Mouse (Mus musculus) hindbrain, embryonic 15.5 days (tissue): ENCODE measurements around the gene Tmtc2. TPM values are rescaled to one million over a fixed set of nuclear protein-coding genes. Genes with fewer than 3 reads are reported as not detected.

Experiments
- ATAC-seq: fragments of 200-750 bp; cut with Nextera tagmentation; 2 replicates; pipeline ENCODE4 v1.8.0; 2017; ENCODE audit warnings: low read depth, moderate number of reproducible peaks, moderate TSS enrichment; ENCODE audit not compliant: low FRiP score
- H3K27ac ChIP-seq: fragments of 300-500 bp; sonication (generic); replicated peaks from 2 replicates; pipeline ENCODE4 v1.5.1; 2015; ENCODE audit warnings: mild to moderate bottlenecking, inconsistent platforms
- H3K27me3 ChIP-seq: fragments of 300-500 bp; sonication (generic); 2 replicates; pipeline ENCODE4 v1.6.1; 2015; ENCODE audit warnings: control low read depth, inconsistent platforms
- H3K36me3 ChIP-seq: fragments of 300-500 bp; sonication (generic); 2 replicates; pipeline ENCODE4 v1.6.1; 2015; ENCODE audit warnings: control low read depth, inconsistent platforms
- H3K4me1 ChIP-seq: fragments of 300-500 bp; sonication (generic); replicated peaks from 2 replicates; pipeline ENCODE4 v1.6.1; 2015; ENCODE audit warnings: control low read depth, inconsistent platforms
- H3K4me2 ChIP-seq: fragments of 300-500 bp; sonication (generic); 2 replicates; pipeline ENCODE4 v1.6.1; 2015; ENCODE audit warnings: moderate library complexity, mild to moderate bottlenecking, inconsistent platforms
- H3K4me3 ChIP-seq: fragments of 300-500 bp; sonication (generic); 2 replicates; pipeline ENCODE4 v1.5.1; 2015; ENCODE audit warnings: mild to moderate bottlenecking, inconsistent platforms
- H3K9ac ChIP-seq: fragments of 300-500 bp; sonication (generic); 2 replicates; pipeline ENCODE4 v1.6.1; 2015; ENCODE audit warnings: inconsistent platforms
- H3K9me3 ChIP-seq: fragments of 300-500 bp; sonication (generic); 2 replicates; pipeline ENCODE4 v1.6.1; 2016; ENCODE audit warnings: control low read depth, inconsistent platforms
- WGBS: fragments of 180-500 bp; shearing (Covaris S2); methylation state at CpG from one replicate; pipeline ENCODE4 v1.1.7; 2015; 5-methylcytosine and 5-hydroxymethylcytosine counted together
- polyA plus RNA-seq: library from polyadenylated mRNA; unstranded; fragments of >200 nt; fragmentation: Nextera tagmentation; extraction: Ambion mirVana; gene quantifications from 2 replicates; pipeline ENCODE4 v1.2.1, GENCODE M21; 2015

Gene Tmtc2
- polyA plus RNA-seq, 1 experiment from 2014 or later = 8.5 TPM

- Histone ChIP-seq H3K27ac (no peak overlapping the region), H3K9ac (no peak overlapping the region), H3K36me3 (no peaks in the 10 kb centered on the region), H3K4me3 (no peak overlapping the region), H3K4me1 (peaks cover 23% of the 10 kb centered on the region), H3K4me2 (no peak overlapping the region), H3K9me3 (0 out of 2 replicates have a peak, but pooled peaks cover 3% of the 10 kb centered on the region), H3K27me3 (no peaks in the 10 kb centered on the region)
- WGBS = 62% methylated on average over 5 of the region's 5 CpGs
- ATAC-seq = no peak
Measured at GRCm38 (mm10) chr10:105399316-105399715, 174.9 kb downstream of the Tmtc2 start.

DNA sequence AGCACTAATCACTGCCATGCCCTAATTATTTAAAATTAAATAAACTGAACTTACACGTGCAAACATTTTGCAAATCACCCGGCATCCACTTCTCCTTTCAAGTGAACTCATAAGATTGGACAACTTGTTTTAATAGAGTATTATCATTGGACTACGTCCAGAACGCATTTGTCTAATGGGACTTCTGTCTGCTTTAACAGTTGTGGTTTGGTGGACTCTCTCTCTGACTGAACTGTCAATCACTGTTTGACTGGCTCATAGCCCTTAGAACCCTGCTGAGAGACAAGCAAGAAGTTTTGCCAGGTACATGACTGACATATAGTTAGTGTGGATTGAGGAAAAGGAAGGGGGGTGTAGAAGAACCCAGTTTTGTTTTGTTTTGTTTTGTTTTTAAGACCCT, 190.2 kb downstream of the Tmtc2 start:
- Histone ChIP-seq H3K9ac (no peak overlapping the region), H3K4me3 (no peak overlapping the region)
- WGBS = 61% methylated on average over 4 of the region's 4 CpGs

DNA sequence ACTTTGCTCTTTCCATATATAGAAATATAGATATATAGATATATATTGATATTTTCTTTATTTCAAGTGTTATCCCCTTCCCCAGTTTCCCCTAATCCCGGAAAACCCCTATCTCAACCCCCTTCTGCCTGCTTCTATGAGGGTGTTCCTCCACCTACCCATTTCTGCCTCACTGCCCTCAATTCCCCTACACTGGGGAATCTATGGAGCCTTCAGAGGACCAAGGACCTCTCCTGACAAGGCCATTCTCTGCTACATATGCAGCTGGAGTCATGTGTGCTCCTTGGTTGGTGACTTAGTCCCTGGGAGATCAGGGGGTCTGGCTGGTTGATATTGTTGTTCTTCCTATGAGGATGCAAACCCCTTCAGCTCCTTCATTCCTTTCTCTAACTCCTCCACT, 192.5 kb downstream of the Tmtc2 start:
- ATAC-seq = no peak
- no peak overlapping the region for H3K27ac ChIP-seq
- H3K4me3 ChIP-seq = no peak overlapping the region
- no peaks in the 10 kb centered on the region for H3K36me3 ChIP-seq
- peaks cover 9% of the 10 kb centered on the region; the same call in 1 of the 2 replicates for H3K4me1 ChIP-seq
- no peaks in the 10 kb centered on the region for H3K27me3 ChIP-seq
- no peak overlapping the region for H3K4me2 ChIP-seq
- H3K9ac ChIP-seq = no peak overlapping the region
- WGBS = 86% methylated on average over 1 of the region's 1 CpGs
- no peaks in the 10 kb centered on the region for H3K9me3 ChIP-seq

More for the DNA sequence above, 190.2 kb downstream of the Tmtc2 start:
- Histone ChIP-seq H3K36me3 (no peaks in the 10 kb centered on the region), H3K9me3 (no peaks in the 10 kb centered on the region), H3K4me2 (no peak overlapping the region), H3K27ac (no peak overlapping the region), H3K4me1 (peaks cover 9% of the 10 kb centered on the region; the same call in 1 of the 2 replicates), H3K27me3 (no peaks in the 10 kb centered on the region)
- ATAC-seq = no peak

DNA sequence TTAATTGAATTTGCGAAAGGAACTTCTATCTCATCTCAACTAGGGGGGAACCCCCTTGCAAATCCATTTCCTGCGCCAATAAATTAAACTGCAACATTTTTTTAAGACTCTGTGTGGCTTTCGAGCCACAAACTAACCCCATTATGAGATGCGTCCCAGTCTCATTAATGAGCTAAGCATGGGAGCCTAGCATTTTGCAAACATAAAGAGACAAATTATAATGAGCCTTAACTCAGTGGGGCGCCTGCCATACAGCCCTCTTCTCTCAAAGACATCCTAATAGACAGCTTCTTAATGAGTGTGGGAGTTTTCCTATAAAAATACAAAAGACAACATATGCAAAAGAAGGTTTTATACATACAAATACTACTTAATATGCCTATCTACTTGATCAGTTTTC, 193.0 kb downstream of the Tmtc2 start:
- 33% methylated on average over 5 of the region's 5 CpGs for WGBS
- no peak for ATAC-seq

DNA sequence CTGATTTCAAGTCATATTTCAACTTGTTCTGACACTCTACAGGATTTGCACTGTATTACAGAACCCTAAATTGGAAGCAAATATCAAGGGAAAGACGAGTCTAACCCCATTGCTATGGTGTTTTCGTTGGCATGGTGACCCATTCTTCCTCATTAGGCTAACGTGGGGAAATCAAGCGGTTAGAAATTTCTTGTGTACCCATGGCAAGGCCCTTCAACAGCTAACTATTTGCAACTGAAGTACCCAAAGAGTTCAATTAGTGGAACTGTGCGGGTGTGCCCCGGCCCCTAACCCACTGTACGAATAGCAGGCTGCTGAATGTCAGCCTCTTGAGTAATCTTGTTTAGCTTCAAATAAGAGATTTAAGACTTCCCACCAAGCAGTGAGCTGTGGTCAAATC, 193.7 kb downstream of the Tmtc2 start:
- Histone ChIP-seq H3K36me3 (no peaks in the 10 kb centered on the region), H3K9ac (no peak overlapping the region), H3K4me1 (peaks cover 9% of the 10 kb centered on the region; the same call in 1 of the 2 replicates), H3K9me3 (no peaks in the 10 kb centered on the region), H3K4me2 (no peak overlapping the region), H3K27ac (no peak overlapping the region), H3K4me3 (no peak overlapping the region), H3K27me3 (no peaks in the 10 kb centered on the region)
- peak; percentile 65; the same call in 1 of the 2 replicates for ATAC-seq
- 27% methylated on average over 7 of the region's 7 CpGs for WGBS

More for the DNA sequence above, 193.0 kb downstream of the Tmtc2 start:
- Histone ChIP-seq H3K4me1 (peaks cover 9% of the 10 kb centered on the region; the same call in 1 of the 2 replicates), H3K4me3 (no peak overlapping the region), H3K9me3 (no peaks in the 10 kb centered on the region), H3K9ac (no peak overlapping the region), H3K27ac (no peak overlapping the region), H3K27me3 (no peaks in the 10 kb centered on the region), H3K4me2 (no peak overlapping the region), H3K36me3 (no peaks in the 10 kb centered on the region)

- Histone ChIP-seq H3K9ac (no peak overlapping the region), H3K27me3 (no peaks in the 10 kb centered on the region), H3K27ac (no peak overlapping the region), H3K4me3 (no peak overlapping the region), H3K4me1 (peaks cover 9% of the 10 kb centered on the region; the same call in 1 of the 2 replicates), H3K36me3 (no peaks in the 10 kb centered on the region), H3K4me2 (no peak overlapping the region), H3K9me3 (no peaks in the 10 kb centered on the region)
- ATAC-seq = no peak
- 86% methylated on average over 2 of the region's 2 CpGs for WGBS
Measured at GRCm38 (mm10) chr10:105377711-105378110, 196.5 kb downstream of the Tmtc2 start.

DNA sequence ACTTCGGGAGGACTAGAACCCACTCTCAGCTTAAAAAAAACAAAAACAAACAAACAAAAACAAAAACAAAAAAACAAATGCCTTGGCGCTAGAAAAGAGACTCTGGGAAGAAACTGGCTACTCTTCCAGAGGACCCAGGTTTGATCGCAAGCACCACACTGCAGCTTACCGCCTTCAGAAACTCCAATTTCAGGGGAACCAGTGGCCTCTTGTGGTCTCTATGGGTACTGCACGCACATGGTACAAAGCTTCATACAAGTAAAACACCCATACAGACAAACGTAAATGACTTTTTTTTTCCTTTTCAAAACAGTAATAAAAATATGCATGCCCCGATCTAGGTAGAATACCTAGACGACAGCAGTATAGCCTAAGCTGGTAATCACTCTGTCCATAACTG, 201.0 kb downstream of the Tmtc2 start:
- Histone ChIP-seq H3K4me2 (no peak overlapping the region), H3K9me3 (no peaks in the 10 kb centered on the region), H3K36me3 (no peaks in the 10 kb centered on the region), H3K27ac (no peak overlapping the region), H3K4me1 (no peaks in the 10 kb centered on the region), H3K27me3 (no peaks in the 10 kb centered on the region), H3K4me3 (no peak overlapping the region), H3K9ac (no peak overlapping the region)
- ATAC-seq = no peak
- WGBS = 97% methylated on average over 8 of the region's 8 CpGs

- Histone ChIP-seq H3K27ac (no peak overlapping the region), H3K9me3 (no peaks in the 10 kb centered on the region), H3K27me3 (no peaks in the 10 kb centered on the region), H3K4me2 (no peak overlapping the region), H3K4me1 (peaks cover 4% of the 10 kb centered on the region; the same call in 1 of the 2 replicates), H3K9ac (no peak overlapping the region), H3K36me3 (no peaks in the 10 kb centered on the region), H3K4me3 (no peak overlapping the region)
- no peak for ATAC-seq
- 94% methylated on average over 8 of the region's 8 CpGs for WGBS
Measured at GRCm38 (mm10) chr10:105368242-105368641, 206.0 kb downstream of the Tmtc2 start.

DNA sequence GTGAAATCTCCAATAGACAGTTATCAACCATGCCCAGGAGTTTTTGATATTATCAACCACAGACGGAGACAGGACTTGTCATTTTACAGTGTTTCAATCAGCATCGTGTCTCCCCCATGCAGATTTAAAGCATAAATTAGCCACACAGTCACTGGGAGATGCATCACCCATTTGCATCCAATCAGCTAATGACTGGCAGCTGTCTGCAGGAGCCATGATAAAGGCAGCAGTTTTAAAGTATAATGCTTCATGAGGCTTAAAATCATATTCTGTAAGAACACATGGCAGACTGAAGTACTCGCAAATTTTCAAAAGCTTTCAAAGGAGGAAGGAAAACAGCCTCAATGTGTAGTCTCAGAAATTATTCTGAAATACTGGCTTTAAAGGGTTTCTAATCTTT, 209.8 kb downstream of the Tmtc2 start:
- H3K4me1 ChIP-seq = peaks cover 4% of the 10 kb centered on the region; the same call in 1 of the 2 replicates
- WGBS = 50% methylated on average over 3 of the region's 3 CpGs
- H3K27me3 ChIP-seq = no peaks in the 10 kb centered on the region
- H3K9ac ChIP-seq = no peak overlapping the region
- H3K9me3 ChIP-seq = no peaks in the 10 kb centered on the region
- H3K36me3 ChIP-seq = no peaks in the 10 kb centered on the region
- no peak overlapping the region for H3K4me2 ChIP-seq
- H3K27ac ChIP-seq = no peak overlapping the region
- ATAC-seq = no peak
- H3K4me3 ChIP-seq = no peak overlapping the region

GRCm38 (mm10) chr10:105350301-105350700, 223.9 kb downstream of the Tmtc2 start:
- Histone ChIP-seq H3K9ac (no peak overlapping the region), H3K4me1 (no peaks in the 10 kb centered on the region), H3K27me3 (no peaks in the 10 kb centered on the region), H3K36me3 (no peaks in the 10 kb centered on the region), H3K4me2 (no peak overlapping the region), H3K27ac (no peak overlapping the region), H3K9me3 (no peaks in the 10 kb centered on the region), H3K4me3 (no peak overlapping the region)
- ATAC-seq = no peak
- 88% methylated on average over 2 of the region's 2 CpGs for WGBS

DNA sequence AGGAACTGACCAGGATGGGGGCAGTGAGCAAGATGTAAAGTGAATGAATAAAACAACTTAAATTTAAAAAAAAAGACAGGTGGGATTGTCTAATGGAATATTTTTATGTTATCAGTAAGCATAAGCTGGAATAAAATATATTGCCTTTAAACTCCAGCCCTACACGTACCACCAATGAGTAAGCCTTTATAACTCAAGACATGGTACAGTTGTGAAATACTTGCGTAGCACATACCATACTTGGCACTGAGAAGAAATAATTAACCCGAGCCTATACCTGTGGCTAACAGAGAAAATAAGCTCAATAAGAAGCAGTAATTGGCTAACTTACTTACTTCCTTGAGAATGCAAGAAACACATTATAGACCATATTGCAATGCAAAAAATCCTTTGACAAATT, 228.3 kb downstream of the Tmtc2 start:
- H3K4me3 ChIP-seq = no peak overlapping the region
- H3K27ac ChIP-seq = no peak overlapping the region
- 97% methylated on average over 3 of the region's 3 CpGs for WGBS
- H3K9me3 ChIP-seq = no peaks in the 10 kb centered on the region
- no peaks in the 10 kb centered on the region for H3K36me3 ChIP-seq
- no peaks in the 10 kb centered on the region for H3K27me3 ChIP-seq
- H3K4me1 ChIP-seq = no peaks in the 10 kb centered on the region
- no peak for ATAC-seq
- no peak overlapping the region for H3K4me2 ChIP-seq
- no peak overlapping the region for H3K9ac ChIP-seq

DNA sequence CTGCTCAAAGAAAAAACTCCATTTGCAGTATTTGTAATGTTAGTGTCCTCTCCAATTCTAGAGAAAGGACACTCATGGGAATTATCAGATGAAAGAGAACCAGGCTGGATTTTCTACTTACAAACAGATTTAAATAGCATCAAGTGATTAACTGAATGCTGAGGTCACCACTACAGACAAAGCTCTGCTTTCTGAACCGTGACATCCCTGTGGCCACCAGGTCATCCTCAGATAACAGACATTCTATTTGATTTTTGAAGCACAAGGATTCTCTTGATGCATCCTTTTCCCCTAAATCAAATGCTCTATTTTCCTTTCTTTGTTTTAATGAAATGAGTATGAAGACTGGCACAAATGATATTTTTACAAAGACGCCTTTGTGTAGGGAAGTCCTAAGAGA, 241.4 kb downstream of the Tmtc2 start:
- no peak for ATAC-seq
- Histone ChIP-seq H3K4me2 (no peak overlapping the region), H3K4me3 (no peak overlapping the region), H3K4me1 (no peaks in the 10 kb centered on the region), H3K36me3 (no peaks in the 10 kb centered on the region), H3K27ac (no peak overlapping the region), H3K27me3 (no peaks in the 10 kb centered on the region), H3K9me3 (no peaks in the 10 kb centered on the region), H3K9ac (no peak overlapping the region)
- 49% methylated on average over 2 of the region's 2 CpGs for WGBS

GRCm38 (mm10) chr10:105330327-105330726, 243.9 kb downstream of the Tmtc2 start:
- no peaks in the 10 kb centered on the region for H3K9me3 ChIP-seq
- no peak overlapping the region for H3K9ac ChIP-seq
- H3K36me3 ChIP-seq = no peaks in the 10 kb centered on the region
- H3K4me3 ChIP-seq = no peak overlapping the region
- WGBS = 77% methylated on average over 5 of the region's 5 CpGs
- H3K4me1 ChIP-seq = no peaks in the 10 kb centered on the region
- no peak for ATAC-seq
- no peak overlapping the region for H3K4me2 ChIP-seq
- no peak overlapping the region for H3K27ac ChIP-seq
- H3K27me3 ChIP-seq = no peaks in the 10 kb centered on the region
